Mouse (Mus musculus) G1E-ER4 (cell line): ENCODE results near the gene Dock8. TPM values are rescaled to one million over a fixed set of nuclear protein-coding genes. Genes with fewer than 3 reads are reported as not detected.

Source experiments
- GATA1 ChIP-seq: IDR thresholded peaks from one replicate; pipeline ENCODE4 v1.8.0; 2012; ENCODE audit warnings: low read length, inconsistent platforms
- polyA plus RNA-seq: library from polyadenylated mRNA; stranded (reverse); fragments of >175 nt; gene quantifications from 2 replicates; pipeline ENCODE4 v1.2.3, GENCODE M21; 2012

Gene Dock8
- polyA plus RNA-seq, 1 experiment = not detected

- TF ChIP-seq GATA1 = no peak
Measured at GRCm38 (mm10) chr19:25078130-25078529, 78.8 kb downstream of the Dock8 start.

DNA sequence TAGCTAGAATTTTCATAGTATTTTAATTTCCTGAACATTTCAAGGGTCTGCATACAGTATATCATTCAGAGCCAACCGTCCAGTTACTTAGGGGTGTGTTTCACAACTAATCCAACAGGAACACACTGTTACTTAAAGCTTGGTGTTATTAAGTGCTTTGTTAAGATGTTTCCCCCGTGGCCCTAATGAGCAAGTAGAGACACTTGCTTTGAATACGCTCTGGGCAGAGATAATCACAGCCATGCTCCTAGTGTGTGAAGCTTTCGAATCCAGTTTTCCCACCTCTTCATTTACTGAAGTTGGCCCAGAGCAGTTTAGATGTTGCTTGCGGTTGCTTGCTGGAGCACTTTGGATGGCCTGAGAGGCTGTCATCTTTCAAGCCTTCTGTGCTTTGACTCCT, 80.8 kb downstream of the Dock8 start:
- TF ChIP-seq GATA1 = no peak

GRCm38 (mm10) chr19:25082839-25083238, 83.5 kb downstream of the Dock8 start:
- no peak for TF ChIP-seq GATA1

DNA sequence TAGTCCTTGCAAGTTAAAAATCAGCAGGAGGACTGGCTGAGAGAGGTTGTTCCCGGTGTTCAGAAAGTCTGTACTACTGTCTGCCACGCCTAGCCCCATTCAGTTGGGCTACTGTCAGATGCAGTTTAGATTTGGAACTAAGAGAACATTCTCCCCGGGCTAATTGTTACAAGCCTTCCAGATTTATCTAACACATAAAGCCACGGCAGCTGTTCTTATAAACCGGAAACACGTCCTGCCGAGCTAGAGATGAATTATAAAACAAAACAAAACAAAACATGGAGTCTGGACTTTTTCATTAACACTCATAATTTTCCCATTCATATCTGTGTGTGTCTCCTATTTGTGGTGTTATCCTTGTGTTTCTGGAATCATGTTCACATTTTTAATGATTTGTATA, 87.8 kb downstream of the Dock8 start:
- no peak for TF ChIP-seq GATA1

DNA sequence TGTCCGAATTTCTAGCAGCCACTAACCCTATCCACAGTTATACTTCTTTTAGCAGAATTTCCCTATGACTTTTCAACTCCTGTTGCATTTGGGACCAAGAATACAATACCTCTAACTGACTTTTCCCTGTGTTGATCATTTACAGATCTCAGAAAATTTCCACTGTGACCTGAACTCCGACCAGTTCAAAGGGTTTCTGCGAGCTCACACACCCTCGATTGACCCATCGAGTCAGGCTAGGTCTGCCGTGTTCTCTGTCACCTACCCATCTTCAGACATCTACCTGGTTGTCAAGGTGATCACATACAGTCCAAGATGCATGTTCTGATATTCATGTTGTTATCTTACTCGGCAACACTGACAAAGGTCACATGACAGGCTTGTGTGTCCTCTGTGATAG, 90.4 kb downstream of the Dock8 start:
- TF ChIP-seq GATA1 = no peak

DNA sequence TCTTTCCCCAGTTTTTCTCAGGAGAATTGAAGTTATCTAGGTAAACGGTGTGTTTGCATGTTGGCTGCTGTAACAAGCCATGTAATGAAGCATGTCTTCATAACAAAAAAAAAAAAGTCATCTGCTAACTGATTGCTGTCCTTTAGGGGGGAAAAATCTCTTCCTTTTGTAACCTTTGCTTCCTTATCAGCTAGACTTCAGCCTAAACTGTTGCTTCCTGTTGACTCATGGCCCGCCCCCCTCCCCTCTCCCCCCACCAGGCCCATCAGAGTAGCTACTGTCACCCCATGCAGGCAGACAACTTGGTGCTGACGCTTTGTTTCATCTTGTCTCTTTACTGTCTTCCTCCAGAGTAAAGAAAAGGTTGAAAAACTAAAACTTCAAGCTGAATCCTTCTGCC, 95.8 kb downstream of the Dock8 start:
- no peak for TF ChIP-seq GATA1

GRCm38 (mm10) chr19:25096316-25096715, 97.0 kb downstream of the Dock8 start:
- no peak for TF ChIP-seq GATA1

GRCm38 (mm10) chr19:25096986-25097385, 97.7 kb downstream of the Dock8 start:
- TF ChIP-seq GATA1 = no peak

DNA sequence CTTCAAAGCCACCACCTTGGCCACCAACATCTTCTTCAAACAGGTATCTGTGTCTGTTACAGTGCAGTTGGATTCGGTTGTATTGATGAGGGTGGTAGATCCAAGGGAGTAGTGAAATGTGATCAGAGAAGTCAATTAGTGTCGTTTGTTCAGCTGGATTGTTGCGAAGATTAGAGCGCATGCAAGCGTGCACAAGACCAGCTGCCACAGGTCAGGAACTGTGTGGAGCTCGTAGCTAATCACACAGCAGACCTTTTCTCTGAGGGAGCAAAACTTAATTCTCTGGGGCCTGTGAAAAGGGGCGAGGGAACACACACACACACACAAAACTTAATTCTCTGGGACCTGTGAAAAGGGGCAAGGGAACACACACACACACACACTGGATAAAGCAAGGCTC, 98.2 kb downstream of the Dock8 start:
- no peak for TF ChIP-seq GATA1

DNA sequence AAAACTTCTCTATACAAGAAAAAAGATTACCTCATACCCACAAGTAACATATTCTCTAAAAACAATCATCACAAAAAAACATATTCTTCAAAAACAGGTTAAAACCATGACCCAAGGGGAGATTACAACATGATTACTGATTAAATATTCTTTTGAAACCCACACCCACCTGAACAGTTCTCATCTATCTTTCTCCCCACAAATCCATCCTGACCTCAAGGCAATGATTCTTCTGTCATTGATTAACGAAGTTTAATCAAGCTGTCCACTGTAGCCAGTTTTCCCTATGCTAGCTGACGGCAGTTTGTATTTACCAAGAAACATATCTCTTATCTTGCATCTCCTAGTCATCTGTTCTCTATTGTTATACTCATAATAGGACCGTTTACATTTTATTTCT, 98.6 kb downstream of the Dock8 start:
- TF ChIP-seq GATA1 = no peak

DNA sequence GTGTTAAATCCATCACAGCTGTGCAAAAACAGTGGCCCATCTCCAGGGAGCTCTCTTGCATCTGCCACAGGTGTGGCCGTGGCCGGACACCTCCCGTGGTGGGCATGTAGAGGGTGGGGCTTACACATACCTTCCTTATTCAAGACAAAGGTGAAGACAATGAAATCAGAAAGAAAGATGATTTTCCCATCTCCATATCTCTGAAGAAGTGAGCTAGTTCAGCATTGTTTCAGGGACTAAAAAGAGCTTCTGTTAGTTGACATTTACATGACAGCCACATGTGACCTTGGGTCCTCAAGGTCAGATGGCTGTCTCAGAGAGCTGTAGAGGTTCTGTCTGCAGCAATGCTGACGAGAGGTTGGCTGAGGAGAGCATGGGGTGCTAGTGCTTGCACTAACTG, 99.6 kb downstream of the Dock8 start:
- no peak for TF ChIP-seq GATA1

DNA sequence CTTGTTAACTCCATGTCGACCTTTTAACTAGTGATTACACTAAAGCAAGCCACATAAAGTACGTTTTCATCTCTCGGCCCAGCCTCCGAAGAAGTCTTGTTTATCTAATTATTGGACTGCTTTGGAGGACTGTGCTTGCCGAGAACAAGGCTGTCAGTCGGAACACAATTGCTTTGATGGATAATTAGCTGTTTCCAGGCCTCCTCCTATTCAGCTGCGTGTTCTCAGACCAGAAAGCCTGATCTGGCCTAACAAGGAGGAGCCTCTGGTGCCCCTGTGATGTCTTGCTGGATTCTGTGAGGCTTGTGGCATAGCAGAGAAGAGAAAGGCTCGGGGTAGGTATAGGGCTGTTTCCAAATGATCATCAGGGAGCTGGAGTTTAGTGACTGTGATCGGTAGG, 106.3 kb downstream of the Dock8 start:
- no peak for TF ChIP-seq GATA1

GRCm38 (mm10) chr19:25106315-25106714, 107.0 kb downstream of the Dock8 start:
- TF ChIP-seq GATA1 = no peak

- TF ChIP-seq GATA1 = no peak
Measured at GRCm38 (mm10) chr19:25107417-25107816, 108.1 kb downstream of the Dock8 start.

GRCm38 (mm10) chr19:25111591-25112233, 112.4 kb downstream of the Dock8 start:
- TF ChIP-seq GATA1 = no peak

GRCm38 (mm10) chr19:25116981-25117380, 117.6 kb downstream of the Dock8 start:
- no peak for TF ChIP-seq GATA1

GRCm38 (mm10) chr19:25122417-25122816, 123.1 kb downstream of the Dock8 start:
- no peak for TF ChIP-seq GATA1

DNA sequence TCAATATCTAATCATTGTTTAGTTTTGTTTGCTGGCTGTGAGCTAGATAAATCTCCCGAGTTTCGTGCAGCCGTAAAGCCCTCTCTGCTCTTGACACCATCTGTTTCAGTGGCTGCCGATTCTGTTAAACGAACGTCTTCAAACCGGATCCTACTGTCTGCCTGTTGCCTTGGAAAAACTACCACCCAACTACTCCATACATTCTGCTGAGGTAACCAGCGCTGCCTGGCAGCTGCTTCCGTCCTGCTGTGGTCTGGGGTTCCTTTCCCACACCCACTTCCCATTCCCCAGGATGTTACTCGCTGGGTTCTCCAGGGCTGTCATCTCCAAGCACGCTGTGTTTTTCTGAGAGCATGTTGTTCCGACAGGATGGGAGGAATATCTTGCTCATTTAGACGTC, 123.7 kb downstream of the Dock8 start:
- TF ChIP-seq GATA1 = no peak
